Mouse (Mus musculus) kidney, postnatal 0 days (tissue): ENCODE results near the gene Hes7. TPM values are rescaled to one million over a fixed set of nuclear protein-coding genes. Genes with fewer than 3 reads are reported as not detected.
A peak's percentile ranks its signal among the peaks of the same experiment; 100 is the strongest.

Experiments
- ATAC-seq: fragments of 200-750 bp; cut with Nextera tagmentation; replicated peaks from 2 replicates; pipeline ENCODE4 v1.8.0; 2017; ENCODE audit warnings: low read depth, moderate number of reproducible peaks, moderate TSS enrichment, moderate library complexity; ENCODE audit not compliant: low FRiP score
- DNase-seq: peaks from one replicate; pipeline ENCODE4 v3.0.0-alpha.2; 2016; ENCODE audit warnings: low spot score
- H3K27ac ChIP-seq: fragments of 300-500 bp; sonication (generic); 2 replicates; pipeline ENCODE4 v1.5.1; 2014; ENCODE audit warnings: mild to moderate bottlenecking
- H3K27me3 ChIP-seq: fragments of 300-500 bp; sonication (generic); 2 replicates; pipeline ENCODE4 v1.6.1; 2014; ENCODE audit warnings: low read length, mixed read lengths; ENCODE audit not compliant: insufficient read depth
- H3K36me3 ChIP-seq: fragments of 300-500 bp; sonication (generic); 2 replicates; pipeline ENCODE4 v1.6.1; 2014; ENCODE audit warnings: low read length, mixed read lengths; ENCODE audit not compliant: insufficient read depth
- H3K4me1 ChIP-seq: fragments of 300-500 bp; sonication (generic); replicated peaks from 2 replicates; pipeline ENCODE4 v1.6.1; 2014; ENCODE audit warnings: antibody characterized with exemption, low read length, mixed read lengths; ENCODE audit not compliant: insufficient read depth
- H3K4me2 ChIP-seq: fragments of 300-500 bp; sonication (generic); 2 replicates; pipeline ENCODE4 v1.6.1; 2014; ENCODE audit warnings: mild to moderate bottlenecking, low read length, moderate library complexity, mixed read lengths
- H3K4me3 ChIP-seq: fragments of 300-500 bp; sonication (generic); replicated peaks from 2 replicates; pipeline ENCODE4 v1.5.1; 2014; ENCODE audit warnings: low read depth, low read length
- H3K9ac ChIP-seq: fragments of 300-500 bp; sonication (generic); 2 replicates; pipeline ENCODE4 v1.6.1; 2014; ENCODE audit warnings: low read depth, low read length
- H3K9me3 ChIP-seq: fragments of 300-500 bp; sonication (generic); replicated peaks from 2 replicates; pipeline ENCODE4 v1.6.1; 2016; ENCODE audit warnings: low read length, inconsistent platforms, mixed read lengths
- CTCF ChIP-seq: IDR thresholded peaks from 2 replicates; pipeline ENCODE4 v1.5.1; 2016; ENCODE audit warnings: antibody characterized with exemption, low read depth, mild to moderate bottlenecking, moderate library complexity
- WGBS: fragments of 180-500 bp; shearing (Covaris S2); extraction: QIAGEN DNeasy Blood & Tissue Kit; methylation state at CpG from one replicate; pipeline ENCODE4 v1.1.7; 2014; 5-methylcytosine and 5-hydroxymethylcytosine counted together
- polyA plus RNA-seq: library from polyadenylated mRNA; unstranded; fragments of >200 nt; fragmentation: Nextera tagmentation; extraction: Ambion mirVana; gene quantifications from 2 replicates; pipeline ENCODE4 v1.2.1, GENCODE M21; 2015

The Hes7 gene
- polyA plus RNA-seq, 1 experiment from 2014 or later, result 0.42 TPM

DNA sequence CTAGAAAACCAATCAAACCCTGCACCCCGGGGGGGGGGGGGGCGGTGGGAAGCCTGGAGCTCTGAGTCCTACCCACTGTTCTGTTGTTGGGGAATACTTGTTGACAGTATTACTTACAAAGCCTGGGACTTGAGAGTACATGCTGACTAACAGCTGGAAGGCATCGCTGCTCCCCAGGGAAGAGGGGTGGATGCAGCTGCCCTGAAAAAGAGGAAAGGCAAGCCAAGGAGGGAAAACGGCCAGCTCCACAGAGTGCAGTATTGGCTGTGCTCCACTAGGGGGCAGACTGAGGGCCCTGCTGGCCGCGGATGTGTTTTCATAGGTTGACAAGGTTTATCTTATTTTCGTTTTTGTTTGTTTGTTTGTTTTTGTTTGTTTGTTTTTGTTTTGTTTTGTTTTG lies 51.4 kb downstream of the Hes7 start:
- H3K9me3 ChIP-seq, result no peaks in the 10 kb centered on the region
- ATAC-seq (no peak), DNase-seq (peak; percentile 85)
- TF ChIP-seq CTCF, result peak; percentile 92
- no peak overlapping the region for H3K9ac ChIP-seq
- no peak overlapping the region for H3K4me2 ChIP-seq
- no peaks in the 10 kb centered on the region for H3K4me1 ChIP-seq
- H3K4me3 ChIP-seq, result no peak overlapping the region
- no peak overlapping the region for H3K27ac ChIP-seq
- no peaks in the 10 kb centered on the region for H3K27me3 ChIP-seq
- 28% methylated on average over 7 of the region's 7 CpGs for WGBS
- H3K36me3 ChIP-seq, result no peaks in the 10 kb centered on the region

DNA sequence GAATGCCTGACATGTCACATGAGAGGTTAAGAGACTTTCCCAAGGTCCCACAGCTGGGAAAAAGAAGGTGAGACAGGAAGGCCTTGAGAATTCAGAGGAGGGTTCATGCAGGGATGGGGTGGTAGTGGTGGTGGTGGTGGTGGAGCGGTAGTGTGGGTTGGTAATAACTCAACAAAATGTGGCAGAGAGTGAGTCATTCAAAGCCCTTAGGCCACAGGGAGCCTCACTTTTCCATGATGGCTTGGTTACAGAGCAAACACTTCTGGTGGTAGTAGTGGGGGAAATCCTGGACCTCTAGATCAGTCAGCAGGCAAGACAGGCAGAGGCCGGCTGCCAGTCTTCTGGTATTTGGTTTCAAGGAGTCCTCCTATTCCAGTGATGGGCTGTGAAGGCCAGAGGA lies 52.4 kb downstream of the Hes7 start:
- Histone ChIP-seq H3K27me3 (no peaks in the 10 kb centered on the region), H3K4me3 (no peak overlapping the region), H3K9ac (no peak overlapping the region), H3K4me1 (no peaks in the 10 kb centered on the region), H3K4me2 (no peak overlapping the region), H3K27ac (no peak overlapping the region), H3K9me3 (no peaks in the 10 kb centered on the region), H3K36me3 (no peaks in the 10 kb centered on the region)
- TF ChIP-seq CTCF, result no peak
- ATAC-seq (no peak), DNase-seq (no peak)
- WGBS, result 76% methylated on average over 2 of the region's 2 CpGs

Other genes with a start within 250 kb of the Hes7 start
- gene Ndel1, start 248.5 kb upstream of the Hes7 start, polyA plus RNA-seq, result 86.1 and 90.9 TPM in 2 replicates
- gene Rnf222, start 231.9 kb upstream of the Hes7 start, polyA plus RNA-seq, result 0.13 and 0.17 TPM in 2 replicates
- gene Rpl26, start 218.8 kb upstream of the Hes7 start, polyA plus RNA-seq, result 1,114 and 1,312 TPM in 2 replicates
- gene Odf4, start 193.3 kb upstream of the Hes7 start, polyA plus RNA-seq, result 0.29 TPM in 1 of 2 replicates, not detected in the other
- gene Arhgef15, start 162.9 kb upstream of the Hes7 start, polyA plus RNA-seq, result 8.9 and 11.3 TPM in 2 replicates
- 11.1 and 11.5 TPM in 2 replicates for gene Slc25a35, start 152.3 kb upstream of the Hes7 start, polyA plus RNA-seq
- gene Rangrf, start 145.2 kb upstream of the Hes7 start, polyA plus RNA-seq, result 55.6 and 58.3 TPM in 2 replicates
- gene Pfas, start 111.9 kb upstream of the Hes7 start, polyA plus RNA-seq, result 20.9 and 23.3 TPM in 2 replicates
- 27.6 and 27.7 TPM in 2 replicates for gene Ctc1, start 104.5 kb upstream of the Hes7 start, polyA plus RNA-seq
- gene Aurkb, start 74.8 kb upstream of the Hes7 start, polyA plus RNA-seq, result 49.3 and 61.1 TPM in 2 replicates
- 11.9 and 13.3 TPM in 2 replicates for gene Borcs6, start 60.7 kb upstream of the Hes7 start, polyA plus RNA-seq
- gene Tmem107, start 49.6 kb upstream of the Hes7 start, polyA plus RNA-seq, result 60.8 and 61.3 TPM in 2 replicates
- 66.7 and 67.7 TPM in 2 replicates for gene Vamp2, start 31.9 kb upstream of the Hes7 start, polyA plus RNA-seq
- gene Per1, start 25.2 kb upstream of the Hes7 start, polyA plus RNA-seq, result 7.4 and 9.9 TPM in 2 replicates
- gene 9130213A22Rik, start 2.2 kb downstream of the Hes7 start, polyA plus RNA-seq, result 0.25 and 0.31 TPM in 2 replicates
- gene Aloxe3, start 5.5 kb downstream of the Hes7 start, polyA plus RNA-seq, result 0.54 and 0.69 TPM in 2 replicates
- gene Alox12b, start 36.6 kb downstream of the Hes7 start, polyA plus RNA-seq, result 0.27 and 0.36 TPM in 2 replicates
- 0.17 and 0.61 TPM in 2 replicates for gene Alox8, start 77.4 kb downstream of the Hes7 start, polyA plus RNA-seq
- gene Gucy2e, start 116.6 kb downstream of the Hes7 start, polyA plus RNA-seq, result 0.13 and 0.24 TPM in 2 replicates
- 12.6 and 14.5 TPM in 2 replicates for gene Cntrob, start 203.4 kb downstream of the Hes7 start, polyA plus RNA-seq
- 171 and 173 TPM in 2 replicates for gene Trappc1, start 203.6 kb downstream of the Hes7 start, polyA plus RNA-seq
- gene Kcnab3, start 205.9 kb downstream of the Hes7 start, polyA plus RNA-seq, result 2.5 and 2.8 TPM in 2 replicates
- gene Rnf227, start 220.1 kb downstream of the Hes7 start, polyA plus RNA-seq, result 15.6 and 18.3 TPM in 2 replicates
- 38.0 and 42.3 TPM in 2 replicates for gene Chd3, start 249.0 kb downstream of the Hes7 start, polyA plus RNA-seq